Mouse (Mus musculus): ENCODE measurements around the gene Plcb4. TPM values are rescaled to one million over a fixed set of nuclear protein-coding genes. Genes with fewer than 3 reads are reported as not detected.

Gene Plcb4
- polyA plus RNA-seq, 1 experiment from 2014 or later = 13.8 TPM

DNA sequence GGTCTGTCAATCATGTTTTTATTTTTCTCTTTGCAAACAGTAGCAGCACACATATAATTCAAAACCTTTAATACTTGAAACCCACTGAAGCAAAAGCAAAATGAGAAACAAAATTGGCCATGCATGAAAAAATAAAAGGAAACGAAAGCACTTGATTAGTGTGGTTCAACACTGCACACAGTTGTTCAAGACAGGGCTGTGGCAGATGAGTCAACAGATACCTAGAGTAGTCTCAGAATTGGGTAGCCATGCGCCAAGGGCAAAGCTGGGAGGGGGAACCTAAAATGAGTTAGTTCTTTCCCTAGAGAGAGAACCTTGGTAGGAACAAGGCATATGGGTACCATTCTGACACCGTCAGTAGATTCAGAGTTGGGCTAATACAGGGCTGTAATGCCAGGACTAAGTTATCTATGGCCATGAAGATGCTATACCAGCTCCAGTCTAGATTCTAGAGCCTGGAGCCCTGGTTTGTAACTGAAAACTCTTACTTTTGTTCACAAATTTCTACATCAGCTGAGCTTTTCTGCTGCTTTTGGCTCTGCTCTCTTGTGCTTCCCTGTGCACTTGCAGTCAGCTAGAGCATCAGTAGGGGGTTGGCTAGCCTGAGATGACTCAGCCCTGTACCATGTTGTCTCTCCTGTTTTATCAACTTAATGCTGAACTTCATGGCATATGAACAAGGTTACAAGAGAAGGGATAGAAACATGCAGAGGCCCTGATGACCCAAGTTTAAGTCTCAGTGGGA, 168.0 kb downstream of the Plcb4 start:
- Histone ChIP-seq H3K36me3 (ENCODE audit: insufficient read depth, low read length) (no peaks in the 10 kb centered on the region), H3K9me3 (ENCODE audit: low read length) (no peaks in the 10 kb centered on the region), H3K27ac (ENCODE audit: low read length) (no peak overlapping the region), H3K9ac (replicated peaks; ENCODE audit: low read depth) (no peak overlapping the region), H3K4me2 (replicated peaks; ENCODE audit: low read depth, low read length) (no peak overlapping the region), H3K4me1 (ENCODE audit: insufficient read depth, low read depth, low read length) (peaks cover 3% of the 10 kb centered on the region; the same call in 1 of the 2 replicates), H3K27me3 (replicated peaks; ENCODE audit: insufficient read depth, low read length) (no peaks in the 10 kb centered on the region), H3K4me3 (ENCODE audit: low read depth, low read length) (no peak overlapping the region)
- TF ChIP-seq EP300 (IDR thresholded peaks at IDR 0.05) (no peak), CTCF (IDR thresholded peaks at IDR 0.05) (no peak)
- ATAC-seq = no peak
- DNase-seq (ENCODE audit: low spot score) = no peak
- 92% methylated on average over 3 of the region's 3 CpGs for WGBS

DNA sequence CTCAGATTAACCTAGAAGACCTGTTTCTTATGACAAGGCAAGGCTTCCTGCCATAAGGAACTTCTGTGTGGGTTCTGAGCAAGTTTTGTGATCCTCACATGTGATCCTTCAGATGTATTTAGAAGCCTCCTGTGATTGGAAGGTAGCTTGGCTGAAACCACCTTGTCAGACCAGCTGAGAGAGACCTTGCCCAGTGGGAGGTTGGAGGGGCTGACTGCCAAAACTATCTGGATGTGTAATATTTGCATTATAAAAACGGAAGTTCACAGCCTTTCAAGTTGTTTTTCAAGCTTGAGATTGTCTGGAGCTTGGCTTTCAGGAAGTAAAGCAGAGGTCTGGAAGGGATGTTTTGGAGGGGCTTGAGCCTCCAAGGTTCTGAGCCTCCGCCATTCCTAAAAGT, 169.6 kb downstream of the Plcb4 start:
- H3K36me3 ChIP-seq (ENCODE audit: insufficient read depth, low read length) = no peaks in the 10 kb centered on the region
- H3K4me3 ChIP-seq (ENCODE audit: low read depth, low read length) = no peak overlapping the region
- H3K27ac ChIP-seq (ENCODE audit: low read length) = no peak overlapping the region
- TF ChIP-seq EP300 (IDR thresholded peaks at IDR 0.05) = no peak
- H3K4me1 ChIP-seq (ENCODE audit: insufficient read depth, low read depth, low read length) = peaks cover 3% of the 10 kb centered on the region; the same call in 1 of the 2 replicates
- H3K4me2 ChIP-seq (replicated peaks; ENCODE audit: low read depth, low read length) = no peak overlapping the region
- no peaks in the 10 kb centered on the region for H3K27me3 ChIP-seq (replicated peaks; ENCODE audit: insufficient read depth, low read length)
- peak; percentile 33 for DNase-seq (ENCODE audit: low spot score)
- ATAC-seq = peak; percentile 21; the same call in 1 of the 2 replicates
- 40% methylated on average over 2 of the region's 2 CpGs for WGBS
- H3K9me3 ChIP-seq (ENCODE audit: low read length) = no peaks in the 10 kb centered on the region
- no peak overlapping the region for H3K9ac ChIP-seq (replicated peaks; ENCODE audit: low read depth)

DNA sequence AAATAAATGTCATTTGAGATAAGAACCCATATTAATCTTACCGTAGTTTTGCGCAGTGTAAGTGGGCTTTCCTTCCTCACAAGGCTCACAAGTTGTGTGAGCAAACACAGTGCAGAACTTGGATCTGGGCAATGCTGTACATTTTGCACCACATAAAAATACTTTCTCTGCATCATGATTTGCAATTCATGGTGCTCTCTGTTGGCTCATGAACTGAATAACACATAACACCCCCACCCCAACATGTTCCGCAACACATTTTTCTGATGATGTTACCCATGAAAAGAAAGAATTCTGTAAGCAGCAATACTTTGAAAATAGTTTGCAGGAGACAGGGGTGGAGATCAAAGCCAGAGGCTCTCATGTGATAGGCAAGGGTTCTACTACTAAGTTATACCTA, 174.9 kb downstream of the Plcb4 start:
- ATAC-seq = no peak
- no peak for DNase-seq (ENCODE audit: low spot score)
- peaks cover 3% of the 10 kb centered on the region; the same call in 1 of the 2 replicates for H3K4me1 ChIP-seq (ENCODE audit: insufficient read depth, low read depth, low read length)
- no peak overlapping the region for H3K9ac ChIP-seq (replicated peaks; ENCODE audit: low read depth)
- H3K4me2 ChIP-seq (replicated peaks; ENCODE audit: low read depth, low read length) = no peak overlapping the region
- no peak overlapping the region for H3K27ac ChIP-seq (ENCODE audit: low read length)
- no peaks in the 10 kb centered on the region for H3K27me3 ChIP-seq (replicated peaks; ENCODE audit: insufficient read depth, low read length)
- no peaks in the 10 kb centered on the region for H3K9me3 ChIP-seq (ENCODE audit: low read length)
- TF ChIP-seq EP300 (IDR thresholded peaks at IDR 0.05) (no peak), CTCF (IDR thresholded peaks at IDR 0.05) (no peak)
- H3K36me3 ChIP-seq (ENCODE audit: insufficient read depth, low read length) = no peaks in the 10 kb centered on the region
- WGBS = 60% methylated on average over 3 of the region's 3 CpGs
- no peak overlapping the region for H3K4me3 ChIP-seq (ENCODE audit: low read depth, low read length)

DNA sequence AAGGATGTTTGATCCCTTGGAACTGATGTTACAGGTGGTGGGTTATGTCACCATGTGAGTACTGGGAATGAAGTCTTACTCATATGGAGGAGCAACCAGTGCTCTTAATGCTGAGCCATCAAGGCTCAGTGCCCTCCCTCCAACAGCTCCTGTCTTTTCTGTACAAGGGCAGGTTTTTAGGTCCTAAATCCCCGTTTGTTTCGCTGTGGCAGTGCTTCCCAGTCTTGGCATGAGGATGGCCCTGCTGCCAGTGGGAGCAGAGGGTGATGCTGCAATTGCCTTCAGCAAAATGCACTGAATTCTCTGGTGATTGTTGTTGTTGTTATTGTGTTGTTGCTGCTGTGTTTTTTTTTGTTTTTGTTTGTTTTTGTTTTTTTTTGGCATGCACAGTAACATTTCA, 175.6 kb downstream of the Plcb4 start:
- H3K4me2 ChIP-seq (replicated peaks; ENCODE audit: low read depth, low read length) = no peak overlapping the region
- no peak for TF ChIP-seq EP300 (IDR thresholded peaks at IDR 0.05)
- no peak for TF ChIP-seq CTCF (IDR thresholded peaks at IDR 0.05)
- H3K36me3 ChIP-seq (ENCODE audit: insufficient read depth, low read length) = no peaks in the 10 kb centered on the region
- no peaks in the 10 kb centered on the region for H3K9me3 ChIP-seq (ENCODE audit: low read length)
- DNase-seq (ENCODE audit: low spot score) (no peak), ATAC-seq (no peak)
- H3K27ac ChIP-seq (ENCODE audit: low read length) = no peak overlapping the region
- 90% methylated on average over 2 of the region's 2 CpGs for WGBS
- H3K27me3 ChIP-seq (replicated peaks; ENCODE audit: insufficient read depth, low read length) = no peaks in the 10 kb centered on the region
- H3K9ac ChIP-seq (replicated peaks; ENCODE audit: low read depth) = no peak overlapping the region
- no peaks in the 10 kb centered on the region for H3K4me1 ChIP-seq (ENCODE audit: insufficient read depth, low read depth, low read length)
- no peak overlapping the region for H3K4me3 ChIP-seq (ENCODE audit: low read depth, low read length)

DNA sequence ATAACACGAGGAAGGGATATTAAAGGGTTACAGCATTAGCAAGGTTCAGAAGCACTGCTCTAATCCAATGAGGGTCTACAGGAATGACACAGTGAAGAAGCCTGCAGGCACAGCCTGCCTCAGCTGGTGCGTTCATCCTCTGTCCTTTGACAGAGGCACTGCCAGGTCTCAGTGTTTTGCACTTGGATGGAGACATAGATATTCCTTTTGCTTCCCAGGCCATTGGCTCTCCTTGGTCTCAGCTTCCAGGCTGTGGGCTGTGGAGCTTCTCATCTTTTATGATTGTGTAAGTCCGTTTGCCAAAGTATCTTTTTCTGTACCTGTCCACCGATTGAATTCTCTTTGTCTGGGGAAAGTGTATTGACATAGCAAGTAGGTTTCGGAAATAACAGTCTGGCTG, 177.1 kb downstream of the Plcb4 start:
- WGBS = 81% methylated on average over 5 of the region's 5 CpGs
- Histone ChIP-seq H3K36me3 (ENCODE audit: insufficient read depth, low read length) (no peaks in the 10 kb centered on the region), H3K27ac (ENCODE audit: low read length) (no peak overlapping the region)

DNA sequence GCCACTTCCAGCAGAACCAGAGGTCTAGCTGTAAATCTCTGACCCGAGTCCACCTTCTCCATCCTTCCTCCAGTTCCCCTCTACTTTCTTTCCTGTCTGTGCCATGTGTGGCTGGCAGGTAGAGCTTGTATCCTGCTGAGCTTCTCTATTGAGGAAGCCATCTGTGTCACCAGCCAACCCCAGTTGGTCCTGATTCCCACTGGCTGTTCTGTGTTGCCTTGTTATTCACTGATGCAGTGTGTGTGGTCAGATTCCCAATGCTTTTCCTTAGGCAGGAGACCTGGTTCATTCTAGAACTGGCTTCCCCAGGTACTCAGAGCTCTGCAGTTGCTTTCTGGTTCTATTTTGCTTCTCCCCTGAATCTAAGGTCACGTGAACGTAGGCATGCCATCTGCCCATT, 177.6 kb downstream of the Plcb4 start:
- H3K36me3 ChIP-seq (ENCODE audit: insufficient read depth, low read length) = no peaks in the 10 kb centered on the region
- ATAC-seq (no peak), DNase-seq (ENCODE audit: low spot score) (no peak)
- WGBS = 86% methylated on average over 3 of the region's 3 CpGs
- no peaks in the 10 kb centered on the region for H3K9me3 ChIP-seq (ENCODE audit: low read length)
- no peak overlapping the region for H3K9ac ChIP-seq (replicated peaks; ENCODE audit: low read depth)
- TF ChIP-seq EP300 (IDR thresholded peaks at IDR 0.05) (no peak), CTCF (IDR thresholded peaks at IDR 0.05) (no peak)
- no peaks in the 10 kb centered on the region for H3K27me3 ChIP-seq (replicated peaks; ENCODE audit: insufficient read depth, low read length)
- no peak overlapping the region for H3K4me2 ChIP-seq (replicated peaks; ENCODE audit: low read depth, low read length)
- no peaks in the 10 kb centered on the region for H3K4me1 ChIP-seq (ENCODE audit: insufficient read depth, low read depth, low read length)
- no peak overlapping the region for H3K4me3 ChIP-seq (ENCODE audit: low read depth, low read length)
- H3K27ac ChIP-seq (ENCODE audit: low read length) = no peak overlapping the region

More for the DNA sequence above, 177.1 kb downstream of the Plcb4 start:
- no peak overlapping the region for H3K9ac ChIP-seq (replicated peaks; ENCODE audit: low read depth)
- TF ChIP-seq EP300 (IDR thresholded peaks at IDR 0.05) = no peak
- H3K4me2 ChIP-seq (replicated peaks; ENCODE audit: low read depth, low read length) = no peak overlapping the region
- ATAC-seq = no peak
- H3K4me1 ChIP-seq (ENCODE audit: insufficient read depth, low read depth, low read length) = no peaks in the 10 kb centered on the region
- no peak overlapping the region for H3K4me3 ChIP-seq (ENCODE audit: low read depth, low read length)
- H3K9me3 ChIP-seq (ENCODE audit: low read length) = no peaks in the 10 kb centered on the region
- no peak for DNase-seq (ENCODE audit: low spot score)
- H3K27me3 ChIP-seq (replicated peaks; ENCODE audit: insufficient read depth, low read length) = no peaks in the 10 kb centered on the region

Measured in lung, postnatal 0 days (tissue).